Mouse (Mus musculus) frontal cortex, adult (tissue): ENCODE results near the gene Lama1.
"Not testable (repeated sequence)": the region's sequence is repeated elsewhere in the genome, so short reads cannot be mapped to it uniquely, and the experiment has no call there.

Experiments used
- ATAC-seq: cut with Nextera tagmentation; 2 replicates; pipeline ENCODE4 v1.9.2; 2017; ENCODE audit warnings: mild to moderate bottlenecking, moderate library complexity, mixed read lengths; ENCODE audit not compliant: low TSS enrichment

The Lama1 gene

DNA sequence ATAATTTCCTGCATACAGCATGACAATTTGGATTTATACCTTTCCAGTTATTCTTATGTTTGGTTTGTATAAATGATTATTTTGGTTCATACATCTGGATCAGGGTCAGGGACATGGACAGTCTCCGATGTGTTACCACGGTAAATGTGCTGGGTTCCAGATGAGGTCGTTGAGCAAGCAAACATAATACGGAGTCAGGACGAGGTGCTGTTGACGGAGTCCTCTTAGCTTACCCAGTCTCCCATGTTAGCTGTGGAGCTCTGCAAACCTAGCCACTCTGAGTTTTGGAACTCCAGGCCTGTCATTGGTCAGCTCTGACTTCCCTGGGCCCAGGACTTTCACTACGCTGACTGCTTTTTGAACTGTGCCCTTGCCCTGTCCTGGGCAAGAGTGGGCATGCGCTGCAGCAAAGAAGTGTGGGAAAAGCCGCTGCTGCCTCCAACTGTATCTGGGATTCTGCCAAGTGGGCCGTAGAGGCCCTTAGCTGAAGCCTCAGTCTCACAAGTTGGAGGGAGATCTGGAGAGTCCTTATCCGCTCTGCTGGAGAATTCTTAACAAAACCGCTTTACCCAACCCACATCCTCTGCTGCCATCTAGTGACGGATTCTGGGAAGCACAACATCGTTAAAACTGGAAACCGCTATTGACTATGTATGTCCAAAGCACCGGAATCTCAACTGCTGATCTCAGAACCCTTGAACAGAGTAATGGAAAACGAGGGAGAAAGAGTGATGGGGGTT is 140.5 kb downstream of the Lama1 start:
- peak; percentile 83 for ATAC-seq

DNA sequence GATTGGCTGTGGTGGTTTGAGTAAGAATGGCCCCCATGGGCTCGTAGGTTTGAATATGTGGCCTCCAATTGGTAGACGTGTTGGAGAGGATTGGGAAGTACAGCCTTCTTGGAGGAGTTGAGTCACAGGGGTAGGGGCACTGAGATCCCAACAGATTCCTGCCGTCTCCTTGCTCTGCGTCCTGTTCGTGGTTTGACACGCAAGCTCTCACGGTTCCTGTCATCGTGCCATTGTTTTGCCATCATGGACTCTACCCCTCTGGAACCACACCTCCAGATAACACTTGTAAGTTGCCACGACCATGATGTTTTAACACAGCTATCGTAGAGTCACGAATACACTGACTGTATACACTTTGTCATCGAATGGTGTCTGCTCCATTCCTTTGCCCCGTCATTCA is 141.9 kb downstream of the Lama1 start:
- no peak for ATAC-seq

DNA sequence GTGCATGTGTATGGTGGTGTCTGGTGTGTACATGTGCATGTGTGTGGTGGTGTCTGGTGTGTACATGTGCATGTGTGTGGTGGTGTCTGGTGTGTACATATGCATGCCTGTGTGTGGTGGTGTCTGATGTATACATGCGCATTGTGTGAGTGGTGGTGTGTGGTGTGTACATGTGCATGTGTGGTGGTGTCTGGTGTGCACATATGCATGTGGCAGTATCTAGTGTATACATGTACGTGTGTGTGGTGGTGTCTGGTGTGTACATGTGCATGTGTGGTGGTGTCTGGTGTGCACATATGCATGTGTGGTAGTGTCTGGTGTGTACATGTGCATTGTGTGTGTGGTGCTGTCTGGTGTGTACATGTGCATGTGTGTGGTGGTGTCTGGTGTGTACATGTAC is 144.4 kb downstream of the Lama1 start:
- ATAC-seq: not testable (repeated sequence)

DNA sequence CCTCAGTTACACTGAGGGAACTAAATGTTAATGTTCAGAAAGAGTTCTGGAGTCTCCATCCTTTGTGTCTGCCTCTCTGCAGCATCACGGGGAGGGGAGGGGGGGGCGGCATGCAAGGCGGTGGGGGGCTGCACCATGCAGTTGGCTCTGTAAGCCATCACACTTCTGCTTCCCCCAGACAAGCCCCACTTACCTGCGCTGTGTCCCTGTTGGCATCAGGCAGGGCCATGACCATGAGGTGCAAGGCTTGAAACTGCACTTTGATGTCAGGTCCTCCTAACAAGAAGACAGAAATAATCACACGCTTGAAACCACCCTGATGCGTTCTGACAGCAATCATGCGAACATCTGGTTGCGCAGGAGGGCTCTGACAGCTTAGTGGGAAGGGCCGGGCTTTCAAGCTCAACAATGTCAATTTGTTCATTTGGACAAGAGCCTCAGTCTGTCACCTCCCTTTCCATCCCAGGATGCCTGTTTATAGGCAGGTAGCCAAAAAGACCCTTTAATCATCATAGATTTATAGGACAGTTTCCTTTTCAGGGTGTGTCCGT is 164.1 kb downstream of the Lama1 start:
- no peak for ATAC-seq

DNA sequence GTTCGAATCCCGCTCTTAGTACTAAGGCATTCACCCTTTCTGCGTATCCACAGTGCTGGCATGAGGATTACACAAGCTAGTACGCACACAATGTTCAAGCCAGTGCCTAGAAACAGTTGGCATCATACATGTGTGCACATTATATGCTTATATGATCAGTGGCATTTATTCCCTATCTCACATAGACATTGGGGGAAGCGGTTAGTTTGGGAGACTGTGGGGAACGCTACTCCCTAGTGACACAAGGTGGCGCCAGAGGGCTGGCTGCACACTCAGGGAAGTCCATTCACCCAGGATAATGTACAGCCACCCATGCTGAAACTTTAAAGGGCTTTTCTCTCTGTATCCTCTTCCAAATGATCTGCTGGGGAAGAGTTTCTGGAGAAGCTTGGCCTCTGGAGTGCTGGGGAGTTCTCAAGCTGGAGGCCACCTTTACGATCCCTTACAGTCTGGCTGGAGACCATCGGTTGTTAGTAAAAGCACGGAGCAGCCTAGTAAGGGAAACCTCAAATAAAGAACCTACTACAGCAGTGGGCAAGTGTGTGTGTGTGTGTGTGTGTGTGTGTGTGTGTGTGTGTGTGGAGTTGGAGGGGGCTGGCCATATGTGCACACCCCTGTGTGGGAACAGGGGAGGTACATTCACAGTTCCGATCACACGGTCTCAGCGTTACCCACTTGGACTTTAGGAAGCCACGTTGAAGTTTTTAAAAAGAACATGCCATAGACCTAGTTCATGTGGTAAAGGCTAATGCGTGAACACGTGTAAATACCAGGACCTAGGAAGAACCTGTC is 164.9 kb downstream of the Lama1 start:
- peak; percentile 93 for ATAC-seq

DNA sequence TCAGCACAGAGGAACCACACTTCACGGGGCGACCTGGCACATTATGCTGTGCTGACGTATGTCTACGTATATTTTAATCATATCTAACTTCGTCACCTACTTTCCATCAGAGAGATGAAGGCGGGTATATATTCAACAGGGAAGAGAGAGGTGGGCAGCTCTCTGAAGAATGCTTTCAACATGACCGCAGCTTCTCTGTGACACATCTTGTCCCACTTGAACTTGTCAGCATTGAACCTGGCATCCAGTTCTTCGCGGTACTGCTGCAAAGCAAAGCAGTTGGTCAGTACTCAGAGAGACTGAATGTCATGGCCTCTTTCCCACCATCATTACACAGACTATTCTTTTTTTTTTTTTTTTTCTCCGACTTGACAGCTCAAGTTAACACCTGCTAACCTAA is 167.3 kb downstream of the Lama1 start:
- no peak for ATAC-seq

DNA sequence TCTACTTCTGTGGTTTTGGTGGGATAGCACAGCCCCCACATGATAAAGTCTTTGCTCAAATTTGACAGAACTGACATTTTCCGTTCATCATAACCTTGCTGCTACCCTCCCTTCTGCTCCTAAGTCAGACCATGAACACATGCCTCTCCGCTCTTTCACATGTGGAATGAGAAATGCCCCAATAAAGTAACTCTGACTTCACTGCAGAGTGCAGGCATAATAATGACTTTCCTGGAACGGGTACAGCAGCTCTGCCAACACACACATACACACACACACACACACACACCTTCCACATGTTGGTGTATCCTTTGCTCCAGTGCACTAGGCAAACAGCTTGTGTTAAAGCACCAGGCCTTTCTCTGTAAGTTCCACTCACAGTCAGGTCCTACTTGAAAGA is 167.9 kb downstream of the Lama1 start:
- no peak for ATAC-seq

DNA sequence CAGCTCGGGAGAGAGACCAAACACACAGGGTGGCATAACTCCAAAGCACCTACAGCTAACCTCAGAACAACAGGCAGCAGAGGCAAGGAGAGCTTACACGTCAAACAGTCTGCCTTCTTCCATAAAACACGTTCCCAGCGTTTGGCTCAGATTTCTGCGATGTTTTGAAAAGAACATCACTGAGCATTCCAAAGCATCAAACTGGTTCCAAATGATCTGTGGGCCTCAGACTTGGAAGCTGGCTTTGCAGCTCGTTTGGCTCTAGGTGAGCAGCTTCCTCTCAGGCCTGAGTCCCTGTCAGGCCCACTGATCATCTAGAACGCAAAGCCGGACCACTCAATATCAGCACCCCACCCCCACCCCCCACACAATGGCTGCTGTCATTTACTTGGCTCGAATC is 169.0 kb downstream of the Lama1 start:
- ATAC-seq: no peak

DNA sequence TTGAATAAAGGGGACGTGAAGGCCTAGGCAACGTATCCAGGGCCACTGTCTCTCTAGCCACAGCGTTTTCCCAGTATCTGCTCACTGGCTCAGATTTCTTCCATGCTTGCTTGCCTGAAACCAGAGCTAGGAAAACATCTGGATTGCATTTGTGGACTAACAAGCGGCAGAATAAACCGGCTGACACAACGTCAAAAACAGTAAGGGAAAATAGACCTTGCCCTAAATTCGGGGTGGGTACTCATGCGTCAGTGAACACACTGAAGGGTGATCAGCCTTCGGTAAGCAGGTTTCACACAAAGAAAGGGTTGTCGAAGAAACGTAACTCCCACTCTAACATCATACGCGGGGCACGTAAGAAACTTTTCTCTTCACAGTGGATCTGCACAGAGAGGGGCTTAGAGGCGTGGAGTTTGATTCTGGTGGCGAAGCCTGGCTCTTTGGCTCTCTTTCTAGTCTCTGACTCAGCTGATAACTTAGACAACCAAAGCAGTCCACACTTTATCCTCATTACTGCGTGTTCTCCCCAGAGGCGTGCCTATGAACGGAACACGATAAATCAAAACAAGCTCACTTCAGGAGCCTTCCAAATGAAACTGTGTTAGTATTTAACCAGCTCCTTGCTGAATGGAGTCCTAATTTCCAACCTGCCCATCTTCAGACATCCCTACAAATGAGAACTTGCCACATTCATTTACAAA is 169.6 kb downstream of the Lama1 start:
- no peak for ATAC-seq

DNA sequence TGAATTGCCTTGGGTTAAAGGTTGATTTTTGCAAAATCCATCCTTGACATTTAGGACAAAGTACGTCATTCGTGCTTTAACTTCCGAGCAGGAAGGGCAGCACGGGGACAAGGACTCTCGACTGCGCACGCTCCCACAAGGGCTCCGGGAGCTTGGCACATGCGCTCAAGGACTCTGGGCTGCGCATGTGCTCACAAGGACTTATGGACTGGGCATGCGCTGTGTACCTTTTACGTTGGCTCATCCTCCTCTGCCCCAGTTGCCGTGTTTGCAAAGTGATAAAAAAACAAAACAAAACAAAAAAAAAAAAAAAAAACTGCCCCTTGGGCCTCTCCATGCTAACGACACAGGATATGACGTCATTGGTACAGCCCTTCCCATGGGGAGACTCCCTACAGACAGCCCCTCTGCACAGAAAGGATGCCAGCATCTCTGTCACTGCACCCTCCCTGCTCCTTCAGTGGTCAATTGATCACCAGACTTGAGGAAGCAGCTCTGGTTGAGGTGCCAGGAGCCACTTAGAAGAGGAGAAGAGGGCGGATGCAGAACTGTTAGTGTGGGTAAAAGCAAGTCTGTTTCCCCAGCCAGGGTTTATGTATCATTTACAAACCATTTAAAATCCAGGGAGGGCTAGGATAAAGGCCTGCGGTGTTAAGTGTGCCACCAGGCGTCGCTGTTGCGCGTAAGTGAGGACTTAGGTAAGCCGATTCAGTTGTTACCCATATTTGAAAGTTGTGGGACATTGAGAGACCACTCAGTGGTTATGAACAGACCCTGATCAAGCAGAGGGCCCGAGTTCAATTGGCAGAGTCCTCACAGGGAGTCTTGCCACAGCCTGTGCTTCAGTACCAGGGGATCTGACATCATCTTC is 172.9 kb downstream of the Lama1 start:
- ATAC-seq: peak; percentile 86
